Mouse (Mus musculus): ENCODE results near the gene Als2cl.
A peak's percentile ranks its signal among the peaks of the same experiment; 100 is the strongest.

Gene Als2cl

DNA sequence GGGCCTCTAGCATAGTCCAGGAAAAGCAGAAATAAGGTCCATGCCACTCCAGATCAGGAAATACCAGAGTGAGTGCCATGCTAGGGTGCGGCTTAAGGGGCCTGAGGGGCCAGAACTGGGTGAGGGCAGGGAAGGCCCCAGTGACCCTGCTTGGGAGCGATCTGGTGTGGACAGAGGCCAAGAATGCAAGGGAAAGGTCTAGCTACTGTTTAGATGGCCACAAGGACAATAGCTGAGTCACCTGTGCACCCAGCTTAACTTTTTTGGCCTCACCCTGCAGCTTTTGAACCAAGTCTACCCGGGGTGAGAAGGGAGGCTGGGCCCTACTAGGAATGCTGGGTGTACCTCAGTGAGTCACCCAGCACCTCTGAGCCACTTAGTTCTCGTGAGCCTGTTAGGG is 1.1 kb downstream of the Als2cl start:
- no peak for DNase-seq

DNA sequence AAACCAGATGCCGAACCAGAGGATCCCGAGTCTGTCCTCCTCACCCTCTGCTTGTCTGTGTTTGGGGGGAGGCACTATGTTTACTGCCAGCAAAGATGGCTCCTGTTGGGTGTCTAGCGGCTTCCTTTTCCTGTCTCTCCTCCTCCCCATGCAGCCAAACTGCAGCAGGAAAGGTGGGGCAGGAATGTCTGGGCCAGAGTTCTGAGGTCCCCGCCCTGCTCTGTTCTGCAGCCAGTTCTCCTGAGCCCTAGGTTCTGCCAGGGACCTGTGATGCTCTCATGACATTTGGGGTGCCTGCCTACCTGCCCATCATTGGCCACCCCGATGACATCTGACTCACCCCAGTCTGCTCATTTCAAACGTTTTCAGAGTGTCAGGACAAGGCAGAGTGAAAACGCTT is 2.3 kb downstream of the Als2cl start:
- no peak for DNase-seq

DNA sequence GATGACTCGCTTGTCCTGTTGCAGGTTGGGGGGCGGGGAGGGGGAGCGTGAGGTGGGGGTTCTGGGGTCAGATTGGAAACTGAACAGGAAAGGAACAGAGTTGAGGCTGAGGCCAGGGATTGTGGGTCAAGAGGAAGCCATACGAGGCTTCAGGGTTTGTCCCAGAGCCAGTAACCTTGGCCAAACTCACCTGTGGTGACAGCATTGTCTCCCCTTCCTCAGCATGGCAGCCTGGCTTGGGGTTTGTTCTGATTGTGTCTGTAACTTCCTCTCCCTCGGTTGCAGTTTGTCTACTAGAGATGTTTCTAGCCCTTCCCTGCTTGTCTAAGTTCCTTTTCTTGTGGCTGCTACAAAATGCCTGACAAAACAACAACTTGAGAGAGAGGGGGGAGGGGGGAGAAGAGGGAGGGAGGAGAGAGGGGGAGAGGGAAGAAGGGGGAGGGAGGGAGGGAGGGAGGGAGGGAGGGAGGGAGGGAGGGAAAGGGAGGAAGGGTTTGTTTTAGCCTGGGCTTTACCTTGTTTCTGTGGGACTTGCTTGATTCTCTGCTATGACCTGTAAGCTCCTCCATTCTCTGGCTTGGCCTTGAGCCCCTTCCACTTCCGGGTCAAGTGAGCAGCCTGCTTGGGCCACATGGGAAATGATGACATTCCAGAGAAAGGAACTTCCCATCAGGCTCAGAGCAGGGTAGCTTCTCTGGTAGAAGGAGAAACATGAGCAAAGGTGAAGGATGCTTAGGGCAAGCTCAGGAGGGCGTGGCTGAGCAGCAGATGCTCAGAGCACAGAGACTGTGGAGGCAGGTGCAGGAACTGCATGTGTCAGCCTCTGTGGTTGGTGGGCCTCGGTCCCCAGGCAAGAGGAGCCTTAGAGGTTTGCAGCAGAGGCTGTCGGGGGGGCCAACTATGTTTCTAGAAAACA is 8.0 kb downstream of the Als2cl start:
- DNase-seq = no peak

DNA sequence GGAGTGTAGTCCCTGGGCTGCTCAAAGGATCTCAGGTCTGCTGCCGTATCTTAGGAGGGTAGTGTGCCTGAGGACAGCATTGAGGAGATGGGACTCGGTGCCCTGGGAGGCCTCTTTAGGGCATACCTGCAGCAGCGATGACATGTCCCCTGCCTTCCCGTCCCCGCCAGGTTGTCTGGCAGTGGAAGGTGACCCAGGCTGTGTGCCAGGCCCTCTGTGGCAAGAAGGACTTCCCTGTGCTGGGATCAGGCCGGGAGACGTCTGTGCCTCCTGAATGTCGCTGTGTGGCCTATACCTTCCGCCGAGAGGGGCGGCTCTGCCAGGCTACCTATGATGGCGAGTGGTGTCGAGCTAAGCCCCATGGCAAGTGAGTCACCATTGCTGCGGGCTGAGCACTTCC is 9.3 kb downstream of the Als2cl start:
- no peak for DNase-seq

DNA sequence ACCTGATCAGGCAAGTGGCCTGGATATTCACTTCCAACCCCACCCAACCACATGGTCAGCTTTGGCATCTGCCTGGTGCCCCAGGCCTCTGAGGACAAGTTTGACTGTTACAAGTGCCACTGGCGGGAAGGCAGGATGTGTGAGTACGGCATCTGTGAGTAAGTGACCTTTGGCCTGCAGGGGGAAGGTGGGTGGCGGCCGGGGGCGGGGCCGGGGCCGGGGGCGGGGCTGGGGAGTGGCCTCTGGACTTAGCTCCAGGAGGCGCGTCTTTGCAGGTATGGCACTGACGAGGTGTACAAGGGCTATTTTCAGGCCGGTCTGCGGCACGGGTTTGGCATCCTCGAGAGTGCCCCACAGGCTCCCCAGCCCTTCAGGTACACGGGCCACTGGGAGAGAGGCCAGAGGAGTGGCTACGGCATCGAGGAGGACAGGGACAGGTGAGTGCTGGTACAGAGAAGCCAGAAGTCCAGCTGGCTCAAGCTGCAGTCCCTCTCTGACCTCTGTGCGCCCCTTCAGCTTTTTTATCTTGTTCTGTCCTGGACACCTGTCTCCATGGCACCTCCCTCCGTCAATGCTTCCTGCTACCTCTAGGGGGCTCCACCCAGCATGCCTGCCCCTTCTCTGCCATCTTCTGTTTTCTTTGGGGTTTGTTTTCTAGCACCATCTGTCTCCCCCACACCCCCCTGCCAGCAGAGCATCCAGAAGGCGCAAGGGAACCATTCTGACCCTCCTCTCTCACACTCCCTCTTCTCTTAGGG is 10.5 kb downstream of the Als2cl start:
- peak in 1 of 2 experiments; percentile 33 for DNase-seq

DNA sequence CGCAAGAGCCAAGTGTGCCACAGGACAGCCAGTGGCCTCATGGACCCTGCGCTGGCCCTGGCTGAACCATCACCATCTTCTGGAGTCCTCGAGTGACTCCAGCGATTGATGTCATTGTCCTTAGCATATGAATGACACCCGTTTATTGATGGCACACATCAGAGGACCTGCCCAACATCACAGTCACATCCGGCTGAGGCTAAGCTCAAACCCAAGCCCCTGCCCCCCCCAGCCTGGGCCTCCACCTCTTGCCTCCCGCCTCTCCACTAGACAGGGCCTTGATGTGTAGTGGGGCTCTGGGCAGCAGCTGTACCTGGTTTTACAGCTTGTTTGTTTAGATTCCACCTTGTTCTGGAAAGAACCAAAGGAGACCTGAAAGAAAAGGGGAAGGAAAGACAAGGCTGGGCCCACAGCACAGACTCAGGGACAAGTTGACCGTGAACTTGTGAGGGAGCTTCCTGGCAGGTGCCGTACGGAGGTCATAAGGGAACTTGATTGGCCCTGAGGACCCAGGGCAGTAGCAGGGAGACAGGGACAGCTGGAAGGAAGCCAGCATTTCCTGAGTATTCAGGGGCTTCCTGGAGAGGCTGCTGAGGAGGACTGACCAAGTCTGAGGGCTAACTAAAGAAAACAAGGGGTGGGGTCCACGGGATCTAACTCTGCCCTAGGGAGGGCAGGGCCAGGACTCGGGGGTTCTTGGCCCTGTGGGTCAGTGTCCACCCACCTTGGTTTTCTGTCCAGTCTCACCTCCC is 11.6 kb downstream of the Als2cl start:
- DNase-seq = no peak

DNA sequence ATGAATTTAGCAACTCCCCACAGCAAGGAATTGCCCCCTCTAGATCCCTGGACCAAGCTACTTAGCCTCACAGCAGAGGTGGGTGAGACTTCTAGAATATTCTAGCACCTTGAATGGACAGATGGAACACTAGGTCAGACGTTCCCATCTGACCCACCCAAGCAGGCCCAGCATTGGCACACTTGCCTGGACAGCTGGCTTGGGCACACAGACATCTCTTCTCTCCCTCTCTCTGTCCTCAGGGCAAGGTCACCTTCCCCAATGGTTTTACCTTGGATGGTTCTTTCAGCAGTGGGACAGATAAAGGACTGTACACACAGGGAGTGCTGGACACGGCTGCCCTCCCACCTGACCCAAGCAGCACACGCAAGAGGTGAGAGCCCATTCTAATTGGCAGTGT is 12.9 kb downstream of the Als2cl start:
- DNase-seq = peak; percentile 59 to 64

DNA sequence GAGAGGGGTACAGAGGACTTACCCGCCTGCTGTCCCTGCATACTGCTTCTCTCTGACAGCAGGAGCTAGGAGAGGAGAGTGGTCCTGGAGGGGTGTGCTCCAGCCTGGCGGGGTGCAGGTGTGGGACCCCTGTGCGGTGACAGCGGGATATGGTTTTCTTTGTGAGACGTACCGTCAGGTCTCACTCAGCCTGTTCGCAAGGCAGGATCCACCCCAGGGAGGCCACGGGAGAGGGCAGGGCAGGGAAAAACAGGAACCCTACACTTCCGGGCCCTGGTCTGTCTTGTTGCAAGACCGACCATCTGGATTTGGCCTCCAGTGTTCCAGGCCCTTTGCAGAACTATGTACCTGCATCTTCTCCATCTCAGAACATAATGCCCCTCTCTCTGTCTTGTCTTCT is 13.8 kb downstream of the Als2cl start:
- peak in 1 of 2 experiments; percentile 14 for DNase-seq

DNA sequence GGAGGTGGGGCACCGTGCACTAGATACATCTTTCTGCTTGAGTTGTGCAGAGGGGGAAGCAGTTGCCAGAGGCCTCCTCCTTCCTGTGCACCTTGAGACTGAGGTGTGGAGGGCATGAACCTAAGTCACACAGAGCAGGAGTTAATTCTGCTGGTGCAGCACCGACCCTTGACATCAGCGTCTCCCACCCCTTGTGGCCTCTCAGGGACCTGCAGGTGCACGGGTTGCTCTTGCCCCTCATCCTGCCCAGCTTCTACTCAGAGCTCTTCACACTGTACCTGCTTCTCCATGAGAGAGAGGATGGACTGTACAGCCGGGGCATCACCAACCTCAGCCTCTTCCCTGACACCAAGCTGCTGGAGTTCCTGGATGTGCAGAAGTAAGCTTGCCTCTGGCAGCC is 15.8 kb downstream of the Als2cl start:
- DNase-seq = peak in 1 of 2 experiments; percentile 18

DNA sequence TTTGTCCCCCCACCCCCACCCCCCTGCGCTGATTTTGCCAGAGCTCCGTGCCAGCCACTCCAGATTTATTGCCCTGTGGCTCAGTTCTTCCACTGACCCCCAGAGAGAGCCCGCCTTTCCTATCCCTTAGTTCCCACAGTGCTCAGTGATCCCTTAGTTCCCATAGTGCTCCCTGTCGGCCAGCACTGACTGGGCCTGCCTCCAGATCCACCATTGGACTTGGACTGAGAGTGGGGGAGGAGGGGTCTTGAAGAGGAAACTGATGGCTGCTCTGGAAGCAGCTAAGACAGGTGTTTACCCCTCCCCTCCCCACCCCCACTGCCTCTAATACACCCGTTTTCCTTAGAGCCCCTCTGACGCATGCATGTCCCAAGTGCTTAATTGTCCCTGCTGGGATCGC is 16.3 kb downstream of the Als2cl start:
- DNase-seq = peak; percentile 42 to 52

DNA sequence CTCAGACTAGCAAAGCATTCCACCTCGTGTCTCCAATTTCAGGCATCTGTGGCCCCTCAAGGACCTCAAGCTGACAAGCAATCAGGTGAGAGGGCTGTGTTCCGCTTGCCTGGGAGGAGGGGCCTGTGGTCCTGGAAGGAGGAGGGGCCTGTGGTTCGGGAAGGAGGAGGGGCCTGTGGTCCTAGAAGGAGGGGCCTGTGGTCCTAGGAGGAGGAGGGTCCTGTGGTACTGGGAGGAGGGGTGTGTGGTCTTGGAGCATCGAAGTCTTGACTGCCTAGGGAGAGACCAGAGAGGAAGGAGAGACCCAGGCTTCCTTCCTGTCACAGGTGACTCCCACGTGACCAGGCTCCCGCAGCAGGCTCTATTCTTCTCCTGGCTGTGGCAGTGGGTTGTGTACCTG is 16.9 kb downstream of the Als2cl start:
- DNase-seq = peak in 1 of 2 experiments; percentile 14

DNA sequence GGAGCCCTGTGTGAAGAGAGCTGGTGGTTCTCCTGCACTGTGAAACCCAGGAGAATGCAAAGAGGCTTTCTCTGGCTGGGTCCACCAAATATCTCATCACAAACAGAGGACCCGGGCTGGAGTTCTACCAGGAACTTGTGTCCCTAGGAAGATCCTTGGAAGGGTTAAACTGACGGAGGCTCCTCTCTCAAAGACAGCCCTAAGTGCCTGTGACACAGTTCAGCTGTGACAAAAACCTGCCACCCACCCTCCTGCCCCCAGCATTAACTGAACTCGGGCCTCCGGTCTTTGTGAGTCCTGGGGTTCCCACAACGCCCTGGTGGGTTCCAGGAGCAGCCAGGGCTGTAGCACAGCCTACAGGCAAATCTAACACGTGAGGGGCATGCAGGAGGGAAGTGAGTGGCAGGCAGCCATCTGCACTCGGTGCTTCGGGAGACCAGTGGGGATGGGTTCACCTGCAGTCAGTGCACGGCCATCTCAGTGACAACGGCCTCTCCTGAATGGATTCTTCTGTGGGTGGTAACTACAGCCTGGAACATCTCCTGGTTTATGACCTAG is 19.9 kb downstream of the Als2cl start:
- peak in 1 of 2 experiments; percentile 25 for DNase-seq

DNA sequence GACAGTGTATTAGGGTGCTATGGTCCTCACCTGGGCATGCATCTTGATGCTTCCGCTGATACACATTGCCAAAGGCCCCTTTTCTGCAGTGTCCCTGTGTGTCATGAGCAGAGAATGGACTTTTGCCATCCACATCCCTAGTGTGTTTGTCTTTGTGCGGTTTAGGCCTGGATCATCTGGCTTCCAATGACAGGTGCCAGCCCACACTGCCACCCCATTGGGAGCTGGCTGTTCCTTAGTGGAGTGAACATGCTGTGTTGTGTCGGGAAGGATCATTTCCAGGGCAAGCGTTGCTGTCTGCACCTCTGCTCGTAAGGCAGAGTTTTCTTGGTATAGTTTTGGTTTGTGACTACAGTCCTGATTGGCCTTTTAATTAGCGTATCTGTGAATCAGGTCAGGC is 21.5 kb downstream of the Als2cl start:
- peak; percentile 49 to 67 for DNase-seq

DNA sequence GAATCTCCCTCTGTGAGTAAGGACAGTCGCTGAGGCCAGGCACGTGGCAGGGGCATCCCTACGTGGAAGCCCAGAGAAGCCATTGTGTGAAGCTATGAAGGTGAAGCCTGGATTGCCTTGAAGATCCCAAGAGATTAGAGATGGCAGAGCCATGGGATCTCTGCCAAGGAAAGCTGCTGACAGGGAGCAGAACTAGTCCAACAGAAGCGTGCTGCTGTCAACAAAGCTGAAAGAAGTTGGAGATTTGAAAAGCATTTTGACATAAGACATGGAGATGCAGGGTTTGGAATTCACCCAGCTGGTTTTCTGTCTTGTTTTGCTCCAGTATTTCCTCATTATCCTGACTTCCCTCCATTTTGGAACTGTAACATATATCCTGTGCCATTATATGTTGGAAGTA is 22.6 kb downstream of the Als2cl start:
- peak; percentile 42 to 50 for DNase-seq

DNA sequence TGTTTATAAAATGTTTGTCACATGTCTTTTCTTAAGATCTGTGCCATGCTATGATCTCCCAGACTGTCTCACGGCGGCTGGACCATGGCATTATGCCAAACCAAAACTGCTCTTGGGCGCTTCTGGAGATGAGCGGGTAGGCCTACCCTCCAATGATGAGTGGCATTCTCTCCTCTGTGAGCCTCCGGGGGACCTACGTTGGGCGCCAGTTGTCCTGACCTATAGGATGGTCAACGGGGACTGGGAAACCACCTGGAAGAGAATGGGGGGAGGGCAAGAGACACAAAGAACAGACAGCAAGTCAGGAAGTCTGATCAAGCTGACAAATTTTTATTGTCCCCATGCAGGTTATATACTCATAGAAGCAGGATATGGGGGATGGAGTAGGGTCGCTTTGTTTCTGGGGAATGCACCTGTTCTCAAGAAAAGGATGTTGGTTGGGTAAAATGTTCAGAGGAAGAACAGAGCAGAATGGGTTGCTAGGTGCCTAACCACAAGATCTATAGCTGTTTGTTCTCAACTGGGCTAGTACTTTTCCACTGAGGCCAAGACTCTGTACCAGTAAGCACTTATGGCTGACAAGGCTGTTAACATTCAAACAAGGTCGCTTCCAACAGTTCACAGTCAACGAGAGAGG is 27.6 kb downstream of the Als2cl start:
- DNase-seq = no peak

DNA sequence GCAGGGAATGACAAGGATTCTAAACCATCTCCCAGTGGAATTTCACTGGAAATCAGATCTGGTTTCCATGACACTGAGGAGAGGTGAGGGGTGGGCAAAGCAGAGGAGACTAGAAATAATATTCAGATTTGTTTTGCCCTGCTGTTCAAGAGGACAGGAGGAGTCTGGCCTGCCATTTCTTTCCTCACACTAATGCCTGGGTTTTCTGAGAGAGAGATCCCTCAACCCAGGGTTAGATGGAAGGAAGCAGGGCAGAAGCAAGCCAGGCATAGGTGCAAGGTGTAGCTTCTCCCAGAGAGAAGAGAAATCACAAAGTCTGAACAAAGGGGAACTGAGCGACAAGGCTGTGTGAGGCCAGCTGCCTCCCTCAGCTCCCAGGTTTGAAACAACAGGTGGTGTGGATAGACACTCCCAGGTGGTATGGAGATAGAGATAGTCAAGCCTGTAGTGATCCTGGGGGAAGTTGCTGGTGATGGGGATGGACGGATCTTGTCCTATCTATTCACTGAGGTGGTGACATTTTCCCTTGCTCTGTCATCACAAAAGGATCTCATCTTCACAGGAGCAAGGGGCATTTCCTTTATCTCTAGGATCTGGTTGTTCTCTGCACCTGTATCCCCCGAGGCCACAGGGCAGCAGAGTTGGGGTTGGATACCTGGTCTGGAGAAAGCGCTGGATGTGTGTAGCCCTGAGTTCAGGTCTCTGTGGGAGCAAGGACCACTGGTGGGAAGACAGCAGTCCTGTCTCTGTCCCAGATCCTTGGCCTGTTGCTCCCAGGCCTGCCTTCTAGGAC is 28.4 kb downstream of the Als2cl start:
- no peak for DNase-seq

DNA sequence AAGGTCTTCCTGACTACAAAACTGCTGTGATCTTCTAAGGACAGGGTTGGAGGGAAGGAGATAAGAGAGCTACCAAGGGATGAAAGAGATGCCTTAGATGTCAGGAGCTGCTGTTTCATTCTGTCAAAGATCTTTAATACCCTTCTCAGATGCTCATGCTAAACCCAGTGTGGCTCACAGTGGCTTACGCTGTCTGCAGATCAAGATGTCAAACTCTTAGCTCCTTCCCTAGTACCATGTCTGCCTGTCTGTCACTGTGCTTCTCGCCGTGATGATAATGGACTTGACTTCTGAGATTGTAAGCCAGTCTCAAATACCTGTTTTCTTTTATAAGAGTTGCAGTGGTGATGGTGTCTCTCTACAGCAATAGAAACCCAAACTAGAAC is 29.0 kb downstream of the Als2cl start:
- DNase-seq = no peak

DNA sequence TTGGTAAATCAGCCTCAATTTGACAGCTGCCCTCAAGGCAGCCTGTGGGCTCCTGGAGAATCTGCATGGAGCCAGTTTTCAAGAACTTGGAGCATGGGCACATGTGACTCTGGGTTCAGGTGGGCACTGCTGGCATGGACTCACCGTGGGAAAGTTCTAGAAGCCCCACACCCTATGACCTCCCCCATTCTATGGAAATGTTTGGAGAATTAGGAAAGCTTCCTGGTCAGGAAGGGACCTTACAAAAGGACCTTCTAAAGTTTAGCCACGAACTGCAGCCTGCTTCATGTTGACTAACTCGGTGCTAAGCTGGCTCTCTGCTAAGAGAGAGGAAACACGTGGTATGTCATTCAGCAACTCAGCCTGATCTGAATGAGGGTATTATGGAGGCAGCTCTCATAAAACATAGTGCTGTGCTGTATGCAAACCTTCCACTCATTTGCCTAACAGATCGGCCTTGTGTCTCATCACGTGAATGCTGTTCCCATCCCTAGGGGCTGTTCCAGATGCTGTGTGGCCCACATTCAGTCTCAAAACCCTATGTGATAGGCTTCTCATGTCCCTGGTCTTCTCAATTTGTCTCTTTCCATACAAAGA is 29.8 kb downstream of the Als2cl start:
- no peak for DNase-seq

DNA sequence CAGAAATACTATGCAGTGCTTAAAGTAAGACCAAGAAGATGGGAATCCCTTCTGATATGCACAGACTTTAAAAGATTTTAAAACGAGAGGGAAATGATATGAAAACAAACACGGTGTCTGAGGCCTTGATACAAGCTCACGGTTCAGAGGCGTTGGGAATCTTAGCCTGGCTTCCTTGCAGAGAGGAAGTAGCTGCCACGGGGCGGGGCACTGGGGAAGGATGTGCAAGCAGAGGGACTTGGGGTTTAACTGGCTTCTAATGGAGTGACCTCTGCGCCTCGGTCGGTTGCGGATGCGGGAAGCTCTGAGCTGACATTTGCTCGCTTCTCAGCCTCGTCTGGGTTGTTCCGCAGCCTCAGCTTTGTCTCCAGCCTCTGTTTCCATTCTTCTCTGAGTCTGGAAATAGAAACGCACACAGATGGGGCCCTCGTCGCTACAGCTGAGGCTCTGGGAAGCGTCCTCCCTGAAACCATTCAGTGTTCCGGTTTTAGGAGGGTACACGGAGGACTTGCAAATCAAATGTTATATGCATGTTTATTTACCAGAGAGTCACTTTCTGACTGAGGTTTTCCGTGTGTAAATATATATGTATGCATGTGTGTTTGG is 35.1 kb downstream of the Als2cl start:
- DNase-seq = no peak

DNA sequence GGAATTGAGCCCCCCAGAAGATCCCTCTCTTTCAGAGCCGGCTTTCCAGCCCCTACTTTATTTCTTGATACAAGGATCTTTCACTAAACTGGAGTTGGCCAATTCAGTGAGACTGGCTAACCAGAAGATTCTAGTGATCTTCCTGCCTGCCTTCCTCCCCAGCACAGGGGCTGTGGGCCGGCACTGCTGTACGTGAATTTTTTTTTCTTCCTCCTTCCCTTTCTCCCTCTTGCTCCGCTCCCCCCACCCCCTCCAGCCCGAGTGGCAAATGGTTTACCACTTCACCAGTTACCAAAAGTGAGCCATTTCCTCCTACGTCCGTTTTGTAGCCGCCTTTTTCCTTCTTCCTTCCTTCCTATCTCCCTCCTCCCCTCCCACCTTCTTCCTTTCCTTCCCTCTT is 35.8 kb downstream of the Als2cl start:
- DNase-seq = no peak

DNA sequence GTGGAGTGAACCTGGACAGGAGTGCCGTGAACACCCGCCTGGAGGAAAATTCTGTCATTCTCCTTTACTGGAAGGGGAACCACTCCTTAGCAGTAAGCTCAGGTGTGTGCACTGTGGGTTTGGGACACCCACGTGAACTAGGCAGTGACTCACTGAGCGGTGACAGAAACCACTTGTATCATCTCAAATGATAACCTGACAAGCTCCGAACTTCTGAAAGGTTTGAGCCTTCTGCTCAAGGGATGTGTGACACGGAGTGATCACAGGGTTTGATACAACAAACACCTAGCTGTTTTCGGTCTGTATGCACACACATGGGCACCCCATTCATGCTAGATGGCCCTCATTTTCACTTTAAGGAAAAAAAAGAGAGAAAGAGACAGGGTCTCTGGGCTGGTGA is 37.1 kb downstream of the Als2cl start, which contains the start of gene Fam240a:
Fam240a (minus strand) TSS at position 76 of the 400 bp plus-strand sequence.
- DNase-seq = no peak

Measured in cerebellum, postnatal 10 days (tissue).